Mouse (Mus musculus) liver, postnatal 0 days (tissue): ENCODE results near the gene Hdac10.

Source experiments
- CTCF ChIP-seq: sonication (generic); IDR thresholded peaks from 2 replicates; pipeline ENCODE4 v1.5.1; 2016; ENCODE audit warnings: antibody characterized with exemption, low read depth
- EP300 ChIP-seq: IDR thresholded peaks from 2 replicates; pipeline ENCODE4 v1.6.1; 2016; ENCODE audit warnings: antibody characterized with exemption, low read depth, mild to moderate bottlenecking

DNA sequence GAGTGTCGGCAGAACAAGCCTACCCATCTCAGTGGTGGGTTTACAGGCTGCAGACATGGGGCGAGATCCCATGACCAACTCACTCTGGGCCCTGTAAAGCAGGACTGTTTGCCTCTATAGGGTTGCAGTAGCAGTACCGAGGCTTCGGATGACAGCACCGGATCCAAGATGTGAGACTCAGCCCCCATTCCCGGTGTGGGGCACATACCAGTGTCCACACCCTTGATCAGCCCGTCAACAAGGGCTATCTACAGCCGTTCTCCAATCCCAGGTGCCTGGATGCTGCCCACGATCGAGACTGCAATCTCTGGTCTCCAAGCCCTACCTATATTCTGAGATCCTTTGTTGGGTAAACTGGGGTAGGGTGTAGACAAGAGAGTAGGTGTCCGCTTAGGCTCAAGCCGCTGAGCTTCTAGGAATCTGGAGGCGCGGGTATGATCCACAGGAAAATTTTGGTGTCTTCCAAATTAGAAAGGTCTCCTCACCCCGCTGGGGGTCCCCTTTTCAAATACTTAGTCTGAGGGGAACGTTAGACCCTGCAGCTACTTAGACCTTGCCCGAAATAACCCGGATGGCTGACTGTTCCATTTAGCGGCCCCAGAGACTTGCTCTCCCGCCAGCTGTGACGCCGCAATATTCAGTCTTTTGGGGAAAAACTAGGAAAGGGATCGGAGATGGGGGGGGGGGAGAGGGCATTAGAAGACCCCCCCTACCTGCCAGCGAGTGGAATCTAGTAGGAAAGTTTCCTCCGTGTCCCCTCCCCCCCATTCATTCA, 20.2 kb upstream of the Hdac10 start:
- no peak for TF ChIP-seq EP300
- TF ChIP-seq CTCF: no peak
